Mouse (Mus musculus): ENCODE measurements around the gene Setdb1. TPM values are rescaled to one million over a fixed set of nuclear protein-coding genes. Genes with fewer than 3 reads are reported as not detected.
"Not testable (repeated sequence)": the region's sequence is repeated elsewhere in the genome, so short reads cannot be mapped to it uniquely, and the experiment has no call there.

Gene Setdb1
- total and polyA plus RNA-seq, 2 experiments from 2014 or later: 28.4 to 44.4 TPM

- no peak for TF ChIP-seq CTCF (IDR thresholded peaks at IDR 0.05)
- Histone ChIP-seq H3K27me3 (ENCODE audit: insufficient read depth, low read length) (no peaks in the 10 kb centered on the region), H3K9ac (replicated peaks; ENCODE audit: low read length, poor library complexity, severe bottlenecking) (no peak overlapping the region), H3K4me3 (ENCODE audit: low read depth, low read length) (no peak overlapping the region), H3K27ac (ENCODE audit: low read depth, low read length) (no peak overlapping the region), H3K4me1 (ENCODE audit: insufficient read depth, low read length) (0 out of 2 replicates have a peak, but pooled peaks cover 3% of the 10 kb centered on the region), H3K36me3 (ENCODE audit: insufficient read depth, low read length) (peaks cover 11% of the 10 kb centered on the region; the same call in 1 of the 2 replicates), H3K4me2 (ENCODE audit: low read depth, low read length, poor library complexity, severe bottlenecking) (no peak overlapping the region), H3K9me3 (ENCODE audit: low read length) (no peaks in the 10 kb centered on the region)
- DNase-seq (ENCODE audit: low spot score): no peak
- no peak for ATAC-seq (ENCODE audit: low FRiP score)
- WGBS: 97% methylated on average over 2 of the region's 2 CpGs
These were observed 744 bp upstream of the Setdb1 start for GRCm38 (mm10) chr3:95357746-95358145.

GRCm38 (mm10) chr3:95355911-95356544 is 974 bp downstream of the Setdb1 start:
- H3K9ac ChIP-seq (replicated peaks; ENCODE audit: low read length, poor library complexity, severe bottlenecking): not testable (repeated sequence)
- 25% methylated on average over 8 of the region's 19 CpGs for WGBS
- 0 out of 2 replicates have a peak, but pooled peaks have one; percentile 5 for ATAC-seq (ENCODE audit: low FRiP score)

GRCm38 (mm10) chr3:95349491-95349890 is 7.5 kb downstream of the Setdb1 start:
- peak; percentile 67 for DNase-seq (ENCODE audit: low spot score)
- H3K36me3 ChIP-seq (ENCODE audit: insufficient read depth, low read length): peaks cover 40% of the 10 kb centered on the region
- ATAC-seq (ENCODE audit: low FRiP score): no peak

More at GRCm38 (mm10) chr3:95355911-95356544, 974 bp downstream of the Setdb1 start:
- H3K27ac ChIP-seq (ENCODE audit: low read depth, low read length); H3K4me1 ChIP-seq (ENCODE audit: insufficient read depth, low read length); DNase-seq (ENCODE audit: low spot score); H3K27me3 ChIP-seq (ENCODE audit: insufficient read depth, low read length); H3K9me3 ChIP-seq (ENCODE audit: low read length): not testable (repeated sequence)
- H3K4me3 ChIP-seq (ENCODE audit: low read depth, low read length): peak overlapping the region; percentile 41
- H3K4me2 ChIP-seq (ENCODE audit: low read depth, low read length, poor library complexity, severe bottlenecking): peak overlapping the region; percentile 35; the same call in 1 of the 2 replicates
- peaks cover 13% of the 10 kb centered on the region; the same call in 1 of the 2 replicates for H3K36me3 ChIP-seq (ENCODE audit: insufficient read depth, low read length)

GRCm38 (mm10) chr3:95348343-95348742 is 8.7 kb downstream of the Setdb1 start:
- 98% methylated on average over 5 of the region's 5 CpGs for WGBS
- DNase-seq (ENCODE audit: low spot score); H3K4me1 ChIP-seq (ENCODE audit: insufficient read depth, low read length); H3K4me2 ChIP-seq (ENCODE audit: low read depth, low read length, poor library complexity, severe bottlenecking); H3K9me3 ChIP-seq (ENCODE audit: low read length); H3K27me3 ChIP-seq (ENCODE audit: insufficient read depth, low read length); H3K9ac ChIP-seq (replicated peaks; ENCODE audit: low read length, poor library complexity, severe bottlenecking); H3K27ac ChIP-seq (ENCODE audit: low read depth, low read length); H3K4me3 ChIP-seq (ENCODE audit: low read depth, low read length); ATAC-seq (ENCODE audit: low FRiP score): not testable (repeated sequence)
- H3K36me3 ChIP-seq (ENCODE audit: insufficient read depth, low read length): peaks cover 36% of the 10 kb centered on the region
- peak; percentile 4; the same call in 1 of the 2 replicates for TF ChIP-seq CTCF (IDR thresholded peaks at IDR 0.05)

More at GRCm38 (mm10) chr3:95349491-95349890, 7.5 kb downstream of the Setdb1 start:
- no peak overlapping the region for H3K9ac ChIP-seq (replicated peaks; ENCODE audit: low read length, poor library complexity, severe bottlenecking)
- no peaks in the 10 kb centered on the region for H3K4me1 ChIP-seq (ENCODE audit: insufficient read depth, low read length)
- no peak overlapping the region for H3K27ac ChIP-seq (ENCODE audit: low read depth, low read length)
- no peaks in the 10 kb centered on the region for H3K9me3 ChIP-seq (ENCODE audit: low read length)
- no peaks in the 10 kb centered on the region for H3K27me3 ChIP-seq (ENCODE audit: insufficient read depth, low read length)
- H3K4me3 ChIP-seq (ENCODE audit: low read depth, low read length): no peak overlapping the region
- no peak overlapping the region for H3K4me2 ChIP-seq (ENCODE audit: low read depth, low read length, poor library complexity, severe bottlenecking)
- TF ChIP-seq CTCF (IDR thresholded peaks at IDR 0.05): peak; percentile 74

GRCm38 (mm10) chr3:95346454-95346853 is 10.5 kb downstream of the Setdb1 start:
- Histone ChIP-seq H3K9me3 (ENCODE audit: low read length) (no peaks in the 10 kb centered on the region), H3K9ac (replicated peaks; ENCODE audit: low read length, poor library complexity, severe bottlenecking) (no peak overlapping the region), H3K4me3 (ENCODE audit: low read depth, low read length) (no peak overlapping the region), H3K4me2 (ENCODE audit: low read depth, low read length, poor library complexity, severe bottlenecking) (no peak overlapping the region), H3K27ac (ENCODE audit: low read depth, low read length) (no peak overlapping the region), H3K4me1 (ENCODE audit: insufficient read depth, low read length) (no peaks in the 10 kb centered on the region), H3K36me3 (ENCODE audit: insufficient read depth, low read length) (peaks cover 34% of the 10 kb centered on the region), H3K27me3 (ENCODE audit: insufficient read depth, low read length) (no peaks in the 10 kb centered on the region)
- WGBS: 95% methylated on average over 7 of the region's 7 CpGs
- ATAC-seq (ENCODE audit: low FRiP score): no peak
- no peak for TF ChIP-seq CTCF (IDR thresholded peaks at IDR 0.05)
- DNase-seq (ENCODE audit: low spot score): no peak

GRCm38 (mm10) chr3:95343356-95344000 is 13.5 kb downstream of the Setdb1 start:
- DNase-seq (ENCODE audit: low spot score); H3K27me3 ChIP-seq (ENCODE audit: insufficient read depth, low read length); ATAC-seq (ENCODE audit: low FRiP score); H3K4me2 ChIP-seq (ENCODE audit: low read depth, low read length, poor library complexity, severe bottlenecking); H3K4me3 ChIP-seq (ENCODE audit: low read depth, low read length); H3K4me1 ChIP-seq (ENCODE audit: insufficient read depth, low read length); H3K27ac ChIP-seq (ENCODE audit: low read depth, low read length); H3K9me3 ChIP-seq (ENCODE audit: low read length); H3K9ac ChIP-seq (replicated peaks; ENCODE audit: low read length, poor library complexity, severe bottlenecking): not testable (repeated sequence)
- peaks cover 56% of the 10 kb centered on the region for H3K36me3 ChIP-seq (ENCODE audit: insufficient read depth, low read length)
- WGBS: 95% methylated on average over 9 of the region's 9 CpGs
